Mouse (Mus musculus) neural tube, embryonic 11.5 days (tissue): ENCODE measurements around the gene Prkca. TPM values are rescaled to one million over a fixed set of nuclear protein-coding genes. Genes with fewer than 3 reads are reported as not detected.

Experiments used
- ATAC-seq: fragments of 200-750 bp; cut with Nextera tagmentation; 2 replicates; pipeline ENCODE4 v1.8.0; 2017; ENCODE audit warnings: moderate number of reproducible peaks, mild to moderate bottlenecking, moderate TSS enrichment, moderate library complexity; ENCODE audit not compliant: insufficient read depth, low FRiP score, low TSS enrichment
- DNase-seq: peaks from one replicate; pipeline ENCODE4 v3.0.0-alpha.2; 2015; ENCODE audit warnings: low spot score
- H3K27ac ChIP-seq: fragments of 300-500 bp; sonication (generic); 2 replicates; pipeline ENCODE4 v1.5.1; 2014; ENCODE audit warnings: low read depth, mild to moderate bottlenecking, low read length
- H3K27me3 ChIP-seq: fragments of 300-500 bp; sonication (generic); 2 replicates; pipeline ENCODE4 v1.6.1; 2014; ENCODE audit warnings: mild to moderate bottlenecking, low read length, mixed read lengths; ENCODE audit not compliant: control insufficient read depth, insufficient read depth
- H3K36me3 ChIP-seq: fragments of 300-500 bp; sonication (generic); 2 replicates; pipeline ENCODE4 v1.6.1; 2014; ENCODE audit warnings: mild to moderate bottlenecking, low read length, moderate library complexity, mixed read lengths; ENCODE audit not compliant: control insufficient read depth, insufficient read depth
- H3K4me1 ChIP-seq: fragments of 300-500 bp; sonication (generic); 2 replicates; pipeline ENCODE4 v1.6.1; 2014; ENCODE audit warnings: low read length, mixed read lengths; ENCODE audit not compliant: control insufficient read depth, insufficient read depth
- H3K4me2 ChIP-seq: fragments of 300-500 bp; sonication (generic); 2 replicates; pipeline ENCODE4 v1.6.1; 2014; ENCODE audit warnings: low read depth, mild to moderate bottlenecking, moderate library complexity
- H3K4me3 ChIP-seq: fragments of 300-500 bp; sonication (generic); 2 replicates; pipeline ENCODE4 v1.5.1; 2014; ENCODE audit warnings: low read depth, low read length
- H3K9ac ChIP-seq: fragments of 300-500 bp; sonication (generic); 2 replicates; pipeline ENCODE4 v1.6.1; 2014; ENCODE audit warnings: mild to moderate bottlenecking, low read length
- H3K9me3 ChIP-seq: fragments of 300-500 bp; sonication (generic); 2 replicates; pipeline ENCODE4 v1.6.1; 2016; ENCODE audit warnings: low read length; ENCODE audit not compliant: control insufficient read depth
- WGBS: fragments of 180-500 bp; shearing (Covaris S2); extraction: QIAGEN DNeasy Blood & Tissue Kit; methylation state at CpG from one replicate; pipeline ENCODE4 v1.1.7; 2014; 5-methylcytosine and 5-hydroxymethylcytosine counted together
- polyA plus RNA-seq: library from polyadenylated mRNA; unstranded; fragments of >200 nt; fragmentation: Nextera tagmentation; extraction: Ambion mirVana; gene quantifications from 2 replicates; pipeline ENCODE4 v1.2.1, GENCODE M21; 2014

Gene Prkca
- polyA plus RNA-seq, 1 experiment from 2014 or later, result 7.7 TPM

- no peaks in the 10 kb centered on the region for H3K9me3 ChIP-seq
- no peak overlapping the region for H3K27ac ChIP-seq
- no peaks in the 10 kb centered on the region for H3K36me3 ChIP-seq
- no peaks in the 10 kb centered on the region for H3K4me1 ChIP-seq
- no peak overlapping the region for H3K4me2 ChIP-seq
- WGBS, result 80% methylated on average over 9 of the region's 9 CpGs
- H3K9ac ChIP-seq, result no peak overlapping the region
- H3K27me3 ChIP-seq, result no peaks in the 10 kb centered on the region
- ATAC-seq (no peak), DNase-seq (no peak)
- no peak overlapping the region for H3K4me3 ChIP-seq
Observed at GRCm38 (mm10) chr11:108149187-108149586, 194.5 kb downstream of the Prkca start.

DNA sequence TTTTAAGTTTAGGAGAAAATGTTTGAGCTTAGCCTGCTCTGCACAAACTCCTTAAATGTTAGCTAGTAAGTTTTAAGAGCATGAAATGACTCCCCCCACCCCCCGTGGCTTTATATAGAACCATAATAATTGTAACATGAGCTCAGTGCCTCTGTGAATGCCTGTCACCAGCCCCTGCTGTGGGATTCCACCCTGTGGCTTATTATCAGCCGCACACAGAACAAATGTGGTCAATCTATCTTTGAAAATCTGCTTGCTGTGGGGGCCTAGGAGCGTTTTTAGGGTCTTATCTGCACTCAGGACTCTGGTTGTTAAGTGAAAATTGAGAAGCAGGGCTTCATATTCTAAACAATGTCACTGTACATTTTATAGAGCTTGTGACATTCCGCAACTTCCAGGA is 195.2 kb downstream of the Prkca start:
- no peak overlapping the region for H3K4me3 ChIP-seq

GRCm38 (mm10) chr11:108145752-108146496 is 197.8 kb downstream of the Prkca start:
- H3K4me2 ChIP-seq, result no peak overlapping the region
- H3K4me3 ChIP-seq, result no peak overlapping the region
- ATAC-seq (no peak), DNase-seq (no peak)
- WGBS, result 80% methylated on average over 13 of the region's 13 CpGs
- H3K4me1 ChIP-seq, result no peaks in the 10 kb centered on the region
- H3K9ac ChIP-seq, result no peak overlapping the region
- H3K36me3 ChIP-seq, result no peaks in the 10 kb centered on the region
- H3K27me3 ChIP-seq, result no peaks in the 10 kb centered on the region
- H3K27ac ChIP-seq, result no peak overlapping the region
- H3K9me3 ChIP-seq, result no peaks in the 10 kb centered on the region

More for the DNA sequence above, 195.2 kb downstream of the Prkca start:
- Histone ChIP-seq H3K4me2 (no peak overlapping the region), H3K36me3 (no peaks in the 10 kb centered on the region), H3K4me1 (no peaks in the 10 kb centered on the region), H3K27ac (no peak overlapping the region), H3K27me3 (no peaks in the 10 kb centered on the region), H3K9me3 (no peaks in the 10 kb centered on the region), H3K9ac (no peak overlapping the region)
- DNase-seq (no peak), ATAC-seq (no peak)
- WGBS, result 34% methylated on average over 4 of the region's 4 CpGs

DNA sequence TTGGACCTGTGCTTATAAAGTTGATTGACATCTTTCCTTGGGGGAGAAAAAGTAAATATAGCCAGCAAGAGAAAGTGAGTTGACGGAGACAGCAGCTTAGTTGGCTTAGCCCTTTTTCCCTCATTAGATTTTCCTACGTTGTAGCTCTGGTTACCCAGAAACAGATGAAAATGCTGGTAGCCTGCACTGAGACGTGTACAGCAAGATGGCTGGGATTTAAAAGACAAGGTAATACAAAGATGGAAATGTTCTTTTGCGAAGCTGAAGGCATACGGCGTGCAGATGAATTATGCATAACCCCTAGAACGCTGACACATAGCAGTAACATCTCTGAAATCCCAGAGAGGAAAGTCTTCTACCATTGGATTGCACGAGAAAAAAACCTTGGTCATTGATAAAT is 198.6 kb downstream of the Prkca start:
- 88% methylated on average over 8 of the region's 8 CpGs for WGBS
- no peak overlapping the region for H3K4me3 ChIP-seq
- H3K27ac ChIP-seq, result no peak overlapping the region
- no peaks in the 10 kb centered on the region for H3K4me1 ChIP-seq
- no peaks in the 10 kb centered on the region for H3K9me3 ChIP-seq
- H3K9ac ChIP-seq, result no peak overlapping the region
- no peaks in the 10 kb centered on the region for H3K36me3 ChIP-seq
- H3K4me2 ChIP-seq, result no peak overlapping the region
- no peak for ATAC-seq
- DNase-seq, result no peak
- no peaks in the 10 kb centered on the region for H3K27me3 ChIP-seq

GRCm38 (mm10) chr11:108143739-108144138 is 200.0 kb downstream of the Prkca start:
- ATAC-seq (no peak), DNase-seq (no peak)
- Histone ChIP-seq H3K4me2 (no peak overlapping the region), H3K4me1 (no peaks in the 10 kb centered on the region), H3K27ac (no peak overlapping the region), H3K9ac (no peak overlapping the region), H3K9me3 (no peaks in the 10 kb centered on the region), H3K4me3 (no peak overlapping the region), H3K36me3 (no peaks in the 10 kb centered on the region), H3K27me3 (no peaks in the 10 kb centered on the region)
- 86% methylated on average over 2 of the region's 2 CpGs for WGBS

DNA sequence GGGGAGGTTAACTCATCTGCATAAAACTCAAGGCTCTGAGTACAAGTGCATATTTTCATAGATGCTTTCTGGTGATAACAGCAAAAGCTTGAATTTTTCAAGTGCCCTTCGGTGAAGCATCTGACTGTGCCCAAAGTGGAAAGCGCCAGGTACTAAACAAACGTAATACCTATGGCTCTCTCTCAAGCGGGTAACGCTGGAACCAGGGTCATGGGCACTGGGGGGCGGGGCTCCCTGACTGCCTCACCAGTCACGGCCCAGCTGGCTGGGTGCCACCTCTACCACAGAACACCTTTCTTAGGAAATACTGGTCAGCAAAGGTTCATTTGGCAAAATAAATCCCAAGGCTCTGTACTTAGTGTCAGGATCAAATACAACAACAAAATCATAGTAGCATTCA is 203.7 kb downstream of the Prkca start:
- H3K27me3 ChIP-seq, result no peaks in the 10 kb centered on the region
- no peaks in the 10 kb centered on the region for H3K36me3 ChIP-seq
- H3K4me1 ChIP-seq, result no peaks in the 10 kb centered on the region
- H3K4me3 ChIP-seq, result no peak overlapping the region
- no peak overlapping the region for H3K27ac ChIP-seq
- DNase-seq (no peak), ATAC-seq (no peak)
- no peak overlapping the region for H3K4me2 ChIP-seq
- 74% methylated on average over 7 of the region's 7 CpGs for WGBS
- H3K9me3 ChIP-seq, result no peaks in the 10 kb centered on the region
- H3K9ac ChIP-seq, result no peak overlapping the region

DNA sequence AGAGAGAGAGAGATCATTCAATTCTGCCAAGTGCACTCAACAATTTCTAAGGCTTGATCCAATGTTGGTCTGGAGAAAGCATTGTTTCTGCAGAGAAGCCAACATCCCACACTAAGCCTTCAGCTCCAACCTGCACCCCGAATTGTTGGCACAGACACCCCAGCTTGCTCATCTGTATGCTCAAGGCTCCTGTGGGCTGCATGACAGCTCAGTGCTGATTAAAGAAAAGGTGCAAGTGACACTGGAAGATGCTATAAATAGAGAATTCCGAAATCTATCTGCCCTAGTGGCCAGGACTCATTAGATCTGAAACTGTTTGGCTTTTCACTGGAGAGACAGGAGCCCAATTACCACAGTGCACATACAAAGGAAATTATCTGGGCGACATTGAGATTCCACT is 207.4 kb downstream of the Prkca start:
- no peak for ATAC-seq
- 81% methylated on average over 3 of the region's 3 CpGs for WGBS

DNA sequence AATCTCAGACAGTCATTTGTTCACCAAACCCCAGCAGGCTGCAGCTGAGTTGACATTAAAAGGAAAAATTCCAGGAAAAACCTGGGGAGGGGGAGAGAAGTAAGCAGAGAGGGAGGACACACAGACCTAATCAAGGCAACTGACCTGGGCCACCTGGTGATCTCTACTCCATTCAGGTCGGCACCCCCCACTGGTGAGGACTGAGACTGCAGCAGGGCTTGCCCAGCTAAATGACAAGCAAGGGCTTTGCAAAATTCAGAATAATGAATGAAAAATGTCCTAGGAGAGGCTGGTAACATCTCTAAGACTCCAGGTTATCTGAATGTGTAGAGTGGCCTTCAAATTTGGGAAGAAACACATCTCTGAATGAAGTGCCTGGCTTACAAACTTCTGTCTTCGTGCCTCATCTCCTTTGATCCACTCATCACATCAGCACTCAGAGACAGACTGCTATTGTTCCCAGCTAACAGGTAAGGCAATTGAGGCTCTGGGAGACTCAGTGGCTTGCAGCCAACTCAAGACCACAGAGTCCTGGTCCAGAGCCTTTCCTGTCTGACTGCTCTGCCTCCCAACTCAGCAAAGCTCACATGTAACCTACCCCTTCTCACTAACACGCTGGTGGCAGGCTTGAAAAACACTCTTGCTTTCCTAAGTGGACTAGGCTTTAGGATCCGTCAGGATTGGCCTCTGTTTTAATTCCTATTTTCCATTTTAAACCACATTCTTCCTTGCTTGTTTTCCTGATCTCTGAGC is 208.1 kb downstream of the Prkca start:
- no peaks in the 10 kb centered on the region for H3K4me1 ChIP-seq
- ATAC-seq (no peak), DNase-seq (peak; percentile 32)
- H3K36me3 ChIP-seq, result no peaks in the 10 kb centered on the region
- H3K4me2 ChIP-seq, result no peak overlapping the region
- H3K9me3 ChIP-seq, result no peaks in the 10 kb centered on the region
- H3K27me3 ChIP-seq, result no peaks in the 10 kb centered on the region
- WGBS, result 31% methylated on average over 4 of the region's 4 CpGs
- no peak overlapping the region for H3K27ac ChIP-seq
- no peak overlapping the region for H3K9ac ChIP-seq
- H3K4me3 ChIP-seq, result no peak overlapping the region

More for the DNA sequence above, 207.4 kb downstream of the Prkca start:
- DNase-seq, result no peak
- Histone ChIP-seq H3K9me3 (no peaks in the 10 kb centered on the region), H3K27me3 (no peaks in the 10 kb centered on the region), H3K9ac (no peak overlapping the region), H3K27ac (no peak overlapping the region), H3K4me3 (no peak overlapping the region), H3K36me3 (no peaks in the 10 kb centered on the region), H3K4me2 (no peak overlapping the region), H3K4me1 (no peaks in the 10 kb centered on the region)

DNA sequence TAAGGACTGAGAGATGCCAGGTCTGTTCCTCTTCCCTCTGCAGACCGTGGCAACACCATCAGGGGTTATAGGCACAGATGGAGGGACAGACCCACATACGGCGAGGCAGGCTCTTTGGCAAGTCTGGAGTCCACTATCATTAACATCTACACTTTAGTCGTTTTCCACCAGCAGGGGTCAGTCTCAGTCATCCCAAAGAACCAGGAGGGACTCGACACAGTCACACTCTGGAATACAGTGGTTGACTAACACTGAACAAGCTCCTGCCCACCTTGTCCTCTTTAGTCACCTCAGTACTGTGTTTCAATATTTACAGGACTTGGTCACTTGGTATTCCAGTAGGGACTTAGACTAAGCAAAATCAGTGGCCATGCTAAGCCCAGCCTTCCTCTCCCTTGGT is 215.1 kb downstream of the Prkca start:
- Histone ChIP-seq H3K9ac (no peak overlapping the region), H3K9me3 (no peaks in the 10 kb centered on the region), H3K4me1 (no peaks in the 10 kb centered on the region), H3K4me2 (no peak overlapping the region), H3K27ac (no peak overlapping the region), H3K4me3 (no peak overlapping the region), H3K27me3 (no peaks in the 10 kb centered on the region), H3K36me3 (no peaks in the 10 kb centered on the region)
- peak; percentile 67 for DNase-seq
- WGBS, result 46% methylated on average over 5 of the region's 5 CpGs
- no peak for ATAC-seq
